8 mouse cellular contexts compared by ENCODE assay signal in genomic region chr12:113074329-113075062, GRCm38 (mm10). TPM values are rescaled to one million over a fixed set of nuclear protein-coding genes. Genes with fewer than 3 reads are reported as not detected.
DNase-seq lines count a peak whose midpoint lies in the region; ATAC-seq and TF ChIP-seq lines count a peak whose summit lies in the region.

TSS of gene Tex22 (plus strand) at chr12:113074502.

- H3K27ac ChIP-seq in MEL (ENCODE audit: control insufficient read depth, low read depth, low read length), result peak within 1 kb of the TSS; percentile 70
- peak within 1 kb of the TSS; percentile 83 for H3K27ac ChIP-seq in lung, embryonic 15.5 days
- peak within 1 kb of the TSS; percentile 46 for H3K27ac ChIP-seq in thymus, adult 2 months (ENCODE audit: control insufficient read depth, insufficient read depth, low read length)

- H3K4me1 ChIP-seq in MEL (ENCODE audit: control insufficient read depth in 1 of 2, insufficient read depth in 2 of 2, low read length in 2 of 2), result peaks cover 0 to 14% of the 10 kb centered on the region in 2 experiments; a peak in 2 of 4 replicates
- H3K4me1 ChIP-seq in lung, embryonic 15.5 days, result peaks cover 17% of the 10 kb centered on the region
- peaks cover 18% of the 10 kb centered on the region for H3K4me1 ChIP-seq in thymus, adult 2 months (replicated peaks; ENCODE audit: control insufficient read depth, insufficient read depth, low read length)

- peak in 1 of 2 experiments; percentile 99; a peak in 2 of 4 replicates for TF ChIP-seq POLR2A in MEL (IDR thresholded peaks at IDR 0.05; ENCODE audit: control insufficient read depth in 1 of 2, insufficient read depth in 1 of 2, low read depth in 1 of 2, low read length in 2 of 2, poor library complexity in 1 of 2)
- peak; percentile 68; the same call in 1 of the 2 replicates for TF ChIP-seq POLR2A in thymus, adult 2 months (IDR thresholded peaks at IDR 0.05; ENCODE audit: control insufficient read depth, extremely low read depth, insufficient read depth, low read length, poor library complexity)

- H3K4me3 ChIP-seq in MEL (ENCODE audit: control insufficient read depth in 1 of 2, insufficient read depth in 1 of 2, low read depth in 2 of 2, low read length in 2 of 2), result peak within 1 kb of the TSS; percentile 69 to 71
- peak within 1 kb of the TSS; percentile 45 for H3K4me3 ChIP-seq in lung, embryonic 15.5 days
- H3K4me3 ChIP-seq in thymus, adult 2 months (ENCODE audit: control insufficient read depth, insufficient read depth, low read length), result peak within 1 kb of the TSS; percentile 54

- H3K9ac ChIP-seq in MEL (ENCODE audit: control insufficient read depth, low read depth, low read length, poor library complexity, severe bottlenecking), result peak within 1 kb of the TSS; percentile 70
- H3K9ac ChIP-seq in lung, embryonic 15.5 days, result peak within 1 kb of the TSS; percentile 50

- TF ChIP-seq RAD21 in MEL (IDR thresholded peaks at IDR 0.05; ENCODE audit: low read depth, low read length), result no peak

- peaks cover 0 to 4% of the 10 kb centered on the region in 2 experiments; a peak in 1 of 4 replicates for H3K36me3 ChIP-seq in MEL (ENCODE audit: control insufficient read depth in 1 of 2, insufficient read depth in 2 of 2, low read length in 2 of 2)
- peaks cover 20% of the 10 kb centered on the region for H3K36me3 ChIP-seq in lung, embryonic 15.5 days
- H3K36me3 ChIP-seq in thymus, adult 2 months (ENCODE audit: control insufficient read depth, insufficient read depth, low read length), result no peaks in the 10 kb centered on the region

- peak within 1 kb of the TSS; percentile 92 for H3K4me2 ChIP-seq in lung, embryonic 15.5 days

- H3K79me2 ChIP-seq in MEL (ENCODE audit: control insufficient read depth, insufficient read depth, low read length, poor library complexity), result peaks cover 3% of the 10 kb centered on the region; the same call in 1 of the 2 replicates

- H3K27me3 ChIP-seq in MEL (ENCODE audit: control insufficient read depth in 1 of 2, insufficient read depth in 2 of 2, low read length in 2 of 2), result peaks cover 0 to 4% of the 10 kb centered on the region in 2 experiments; a peak in 2 of 4 replicates
- no peaks in the 10 kb centered on the region for H3K27me3 ChIP-seq in lung, embryonic 15.5 days
- no peaks in the 10 kb centered on the region for H3K27me3 ChIP-seq in thymus, adult 2 months (ENCODE audit: control insufficient read depth, insufficient read depth, low read length)

- no peaks in the 10 kb centered on the region for H3K9me3 ChIP-seq in MEL (replicated peaks; ENCODE audit: insufficient read depth, low read length)
- H3K9me3 ChIP-seq in lung, embryonic 15.5 days, result no peaks in the 10 kb centered on the region

- TF ChIP-seq CTCF in MEL (IDR thresholded peaks at IDR 0.05 in 2 of 3, conservative IDR thresholded peaks at IDR 0.05 in 1 of 3; ENCODE audit: control insufficient read depth in 1 of 3, insufficient read depth in 1 of 3, low read depth in 2 of 3, low read length in 3 of 3, poor library complexity in 1 of 3, severe bottlenecking in 1 of 3), result no peak
- TF ChIP-seq CTCF in thymus, adult 2 months (IDR thresholded peaks at IDR 0.05; ENCODE audit: borderline replicate concordance, control insufficient read depth, extremely low read depth, insufficient read depth, low read length, poor library complexity), result peak; percentile 31; the same call in 1 of the 2 replicates

- 0 out of 4 replicates have a peak, but pooled peaks of 1 of the 2 experiments have one; percentile 2 for TF ChIP-seq EP300 in MEL (IDR thresholded peaks at IDR 0.05; ENCODE audit: low read depth in 1 of 2, low read length in 2 of 2)

- ATAC-seq in frontal cortex, adult (ENCODE audit: low TSS enrichment), result peak; percentile 89
- ATAC-seq in hematopoietic stem cell, adult 5-6 weeks (replicated peaks in 1 of 2; ENCODE audit: insufficient read depth in 1 of 2, low FRiP score in 2 of 2, low TSS enrichment in 1 of 2, low read depth in 1 of 2, poor library complexity in 2 of 2, severe bottlenecking in 2 of 2), result peak; percentile 68 to 77
- ATAC-seq in lung, embryonic 15.5 days (ENCODE audit: borderline replicate concordance, extremely low read depth, low FRiP score, low TSS enrichment), result peak; percentile 93

- peak; percentile 97 for DNase-seq in MEL (ENCODE audit: low read depth, low spot score)
- peak; percentile 91 for DNase-seq in cerebellum, adult 9-10 months
- peak; percentile 55 for DNase-seq in layer of hippocampus, adult 9-10 months (ENCODE audit: low spot score)
- peak; percentile 79 for DNase-seq in ovary, adult 18-20 months (ENCODE audit: low spot score)
- DNase-seq in thymus, adult 2 months, result peak; percentile 85

- WGBS in lung, embryonic 15.5 days, result 4% methylated on average over 32 of the region's 32 CpGs
- 1% methylated on average over 32 of the region's 32 CpGs for WGBS in thymus, adult 2 months

TF ChIP-seq in MEL, 35 proteins besides CTCF, POLR2A, EP300 and RAD21:
- TF ChIP-seq CHD2 (IDR thresholded peaks at IDR 0.05; ENCODE audit: low read length), result no peak
- TF ChIP-seq SMC3 (IDR thresholded peaks at IDR 0.05; ENCODE audit: low read depth, low read length), result no peak
- TF ChIP-seq NRF1 (IDR thresholded peaks at IDR 0.05; ENCODE audit: insufficient read depth, low read depth, low read length, poor library complexity, severe bottlenecking), result peak; percentile 88
- peak; percentile 99 for TF ChIP-seq MYC (IDR thresholded peaks at IDR 0.05; ENCODE audit: low read depth, low read length)
- no peak for TF ChIP-seq TAL1 (IDR thresholded peaks at IDR 0.05; ENCODE audit: low read length)
- TF ChIP-seq BHLHE40 (IDR thresholded peaks at IDR 0.05; ENCODE audit: borderline replicate concordance, low read depth, low read length), result no peak
- TF ChIP-seq JUND (IDR thresholded peaks at IDR 0.05; ENCODE audit: low read depth, low read length), result no peak
- peak; percentile 46; the same call in 1 of the 2 replicates for TF ChIP-seq CHD1 (IDR thresholded peaks at IDR 0.05; ENCODE audit: low read depth, low read length)
- TF ChIP-seq MAX (IDR thresholded peaks at IDR 0.05; ENCODE audit: low read length), result peak; percentile 96
- peak; percentile 82 for TF ChIP-seq HCFC1 (IDR thresholded peaks at IDR 0.05; ENCODE audit: low read depth, low read length)
- TF ChIP-seq GATA1 (IDR thresholded peaks at IDR 0.05; ENCODE audit: low read depth, low read length), result no peak
- TF ChIP-seq ZMIZ1 (IDR thresholded peaks at IDR 0.05; ENCODE audit: low read depth, low read length), result peak; percentile 96
- no peak for TF ChIP-seq GABPA (IDR thresholded peaks at IDR 0.05; ENCODE audit: low read depth, low read length)
- TF ChIP-seq POLR2AphosphoS2 (IDR thresholded peaks at IDR 0.05; ENCODE audit: low read length), result peak; percentile 99
- TF ChIP-seq NELFE (IDR thresholded peaks at IDR 0.05; ENCODE audit: low read depth, low read length), result peak; percentile 99
- TF ChIP-seq RCOR1 (IDR thresholded peaks at IDR 0.05; ENCODE audit: low read depth, low read length), result peak; percentile 69
- 0 out of 2 replicates have a peak, but pooled peaks have one; percentile 15 for TF ChIP-seq ETS1 (IDR thresholded peaks at IDR 0.05; ENCODE audit: low read depth, low read length)
- TF ChIP-seq USF1 (IDR thresholded peaks at IDR 0.05; ENCODE audit: low read depth, low read length), result peak; percentile 38; the same call in 1 of the 2 replicates
- TF ChIP-seq ZKSCAN1 (IDR thresholded peaks at IDR 0.05; ENCODE audit: low read depth, low read length), result no peak
- no peak for TF ChIP-seq UBTF (IDR thresholded peaks at IDR 0.05; ENCODE audit: borderline replicate concordance, insufficient read depth, low read depth, low read length)
- peak; percentile 77 for TF ChIP-seq TCF12 (IDR thresholded peaks at IDR 0.05; ENCODE audit: low read depth, low read length)
- TF ChIP-seq KAT2A (conservative IDR thresholded peaks at IDR 0.05; ENCODE audit: low read depth, low read length), result no peak; the same call in 1 of the 2 replicates
- peak; percentile 90 for TF ChIP-seq TBP (IDR thresholded peaks at IDR 0.05; ENCODE audit: low read depth, low read length)
- peak; percentile 93 for TF ChIP-seq MXI1 (IDR thresholded peaks at IDR 0.05; ENCODE audit: low read depth, low read length)
- peak; percentile 81; the same call in 1 of the 2 replicates for TF ChIP-seq SIN3A (IDR thresholded peaks at IDR 0.05; ENCODE audit: low read length)
- no peak for TF ChIP-seq USF2 (IDR thresholded peaks at IDR 0.05; ENCODE audit: borderline replicate concordance in 1 of 2, insufficient read depth in 1 of 2, low read depth in 1 of 2, low read length in 2 of 2)
- TF ChIP-seq POLR2AphosphoS5 (IDR thresholded peaks at IDR 0.05; ENCODE audit: borderline replicate concordance, low read depth, low read length), result 0 out of 2 replicates have a peak, but pooled peaks have one; percentile 57
- TF ChIP-seq E2F4 (IDR thresholded peaks at IDR 0.05; ENCODE audit: borderline replicate concordance, low read depth, low read length), result no peak
- TF ChIP-seq MAZ (IDR thresholded peaks at IDR 0.05; ENCODE audit: low read depth, low read length), result peak; percentile 59; the same call in 1 of the 2 replicates
- TF ChIP-seq ZC3H11A (IDR thresholded peaks at IDR 0.05; ENCODE audit: low read depth, low read length), result no peak
- TF ChIP-seq ZNF384 (IDR thresholded peaks at IDR 0.05; ENCODE audit: low read depth, low read length), result no peak
- peak; percentile 88 for TF ChIP-seq ELF1 (IDR thresholded peaks at IDR 0.05; ENCODE audit: low read depth, low read length)
- TF ChIP-seq MEF2A (IDR thresholded peaks at IDR 0.05; ENCODE audit: extremely low read depth, insufficient replicate concordance, low read depth, low read length, poor library complexity, severe bottlenecking), result no peak
- TF ChIP-seq MAFK (IDR thresholded peaks at IDR 0.05; ENCODE audit: borderline replicate concordance, low read depth, low read length), result no peak
- TF ChIP-seq MYB (IDR thresholded peaks at IDR 0.05; ENCODE audit: low read depth, low read length), result 0 out of 2 replicates have a peak, but pooled peaks have one; percentile 27

RNA-seq across cellular contexts. Expression of gene Tex22, which starts in this region (rescaled TPM):
- total RNA-seq in MEL (2012; rRNA removed), result 0.59 and 0.65 TPM in 2 replicates
- under 1 TPM in 1 of 2 experiments, not detected in 1; 0.43 TPM for polyA plus RNA-seq in MEL (2012; ENCODE audit: insufficient read depth in 1 of 2, insufficient read length in 2 of 2, low read depth in 1 of 2, low replicate concordance in 2 of 2, missing spikeins in 1 of 2)
- 0.38 TPM in 1 of 2 replicates, not detected in the other for total RNA-seq in hematopoietic stem cell, adult 5-6 weeks (2017)
- polyA plus RNA-seq in lung, embryonic 15.5 days (2015; fragmentation: Nextera tagmentation; extraction: Ambion mirVana), result not detected in 2 replicates
- 0.31 and 0.66 TPM in 2 replicates for polyA plus RNA-seq in thymus, adult 2 months (2012; rRNA removed)

Comparison
In these comparisons a context has a peak if more than half of its experiments do, and no peak if none do; other contexts are left out.
1. Peak in every context shown above with its lines: DNase-seq, ATAC-seq, H3K4me3 ChIP-seq and H3K27ac ChIP-seq.
2. Peak in DNase-seq, H3K4me3 ChIP-seq, H3K27ac ChIP-seq and H3K9ac ChIP-seq in MEL; RNA of the gene not detected or under 1 TPM.
3. Peak in ATAC-seq in hematopoietic stem cell, adult 5-6 weeks; RNA of the gene not detected or under 1 TPM.
4. Peak in ATAC-seq, H3K4me3 ChIP-seq, H3K27ac ChIP-seq, H3K9ac ChIP-seq and H3K4me2 ChIP-seq in lung, embryonic 15.5 days; RNA of the gene not detected or under 1 TPM.
5. Peak in DNase-seq, H3K4me3 ChIP-seq and H3K27ac ChIP-seq in thymus, adult 2 months; RNA of the gene not detected or under 1 TPM.